Mouse (Mus musculus): ENCODE measurements at regions not wholly inside any gene's neighbourhood (a gene's known extent, or its start where the extent isn't known, plus 50 kb on each side); places are given as distances from the start of the nearest gene placed in this dataset.

DNA sequence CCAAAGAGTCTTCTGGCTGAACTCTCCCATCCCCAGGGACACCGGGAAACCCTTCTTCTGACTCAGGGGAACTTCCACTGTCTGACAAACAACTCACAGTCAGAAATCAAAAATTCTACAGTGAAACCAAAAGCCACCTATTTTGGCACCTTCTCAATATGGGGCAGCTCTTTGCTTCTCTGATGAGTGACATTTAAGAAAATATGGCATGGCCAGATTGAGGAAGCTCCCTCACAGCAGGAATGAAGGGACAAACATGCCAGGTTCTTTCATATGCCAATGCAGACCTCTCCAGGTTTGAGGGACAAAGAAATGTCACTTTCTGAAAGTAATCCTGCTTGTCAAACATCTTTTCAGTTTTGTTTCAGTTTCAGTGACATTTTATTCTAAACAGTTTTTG is 615.8 kb upstream of the Gm21961 start:
- H3K9ac ChIP-seq (ENCODE audit: insufficient read depth, low read depth, low read length, poor library complexity, severe bottlenecking) = no peak overlapping the region
- no peaks in the 10 kb centered on the region for H3K36me3 ChIP-seq (ENCODE audit: control insufficient read depth, insufficient read depth, low read length, poor library complexity, severe bottlenecking)
- no peak overlapping the region for H3K4me3 ChIP-seq (ENCODE audit: insufficient read depth in 1 of 2, low read depth in 1 of 2, low read length in 2 of 2, poor library complexity in 1 of 2, severe bottlenecking in 1 of 2)
- DNase-seq (ENCODE audit: low read depth, low spot score) = no peak
- H3K9me3 ChIP-seq (ENCODE audit: control insufficient read depth, insufficient read depth, low read depth, low read length) = no peaks in the 10 kb centered on the region
- in situ Hi-C loops (cut with MboI; ENCODE audit: low sequenced_read_pairs in 2 of 2, unreplicated experiment in 2 of 2) = no loop called here
- TF ChIP-seq ZNF384 (IDR thresholded peaks at IDR 0.05; ENCODE audit: low read depth, low read length) = no peak
- no peak for TF ChIP-seq HCFC1 (IDR thresholded peaks at IDR 0.05; ENCODE audit: borderline replicate concordance, insufficient read depth, low read length)
- TF ChIP-seq MAFK (IDR thresholded peaks at IDR 0.05; ENCODE audit: insufficient read depth, low read depth, low read length) = no peak
- H3K4me1 ChIP-seq (ENCODE audit: control insufficient read depth in 2 of 2, insufficient read depth in 2 of 2, low read length in 2 of 2, poor library complexity in 1 of 2) = no peaks in the 10 kb centered on the region
- no peak overlapping the region for H3K27ac ChIP-seq (ENCODE audit: insufficient read depth, low read depth, low read length, poor library complexity, severe bottlenecking)

GRCm38 (mm10) chr15:65592718-65593477 is 578.2 kb upstream of the Gm21961 start:
- Histone ChIP-seq H3K4me1 (ENCODE audit: control insufficient read depth in 2 of 2, insufficient read depth in 2 of 2, low read length in 2 of 2, poor library complexity in 1 of 2) (no peaks in the 10 kb centered on the region), H3K4me3 (ENCODE audit: insufficient read depth in 1 of 2, low read depth in 1 of 2, low read length in 2 of 2, poor library complexity in 1 of 2, severe bottlenecking in 1 of 2) (no peak overlapping the region), H3K27ac (ENCODE audit: insufficient read depth, low read depth, low read length, poor library complexity, severe bottlenecking) (no peak overlapping the region), H3K9ac (ENCODE audit: insufficient read depth, low read depth, low read length, poor library complexity, severe bottlenecking) (no peak overlapping the region), H3K36me3 (ENCODE audit: control insufficient read depth, insufficient read depth, low read length, poor library complexity, severe bottlenecking) (no peaks in the 10 kb centered on the region), H3K9me3 (ENCODE audit: control insufficient read depth, insufficient read depth, low read depth, low read length) (no peaks in the 10 kb centered on the region)
- TF ChIP-seq HCFC1 (IDR thresholded peaks at IDR 0.05; ENCODE audit: borderline replicate concordance, insufficient read depth, low read length) (no peak), MAFK (IDR thresholded peaks at IDR 0.05; ENCODE audit: insufficient read depth, low read depth, low read length) (no peak), ZNF384 (IDR thresholded peaks at IDR 0.05; ENCODE audit: low read depth, low read length) (no peak), CHD2 (IDR thresholded peaks at IDR 0.05; ENCODE audit: low read depth, low read length) (no peak), ZC3H11A (IDR thresholded peaks at IDR 0.05; ENCODE audit: borderline replicate concordance, low read depth, low read length) (no peak)
- in situ Hi-C loops (cut with MboI; ENCODE audit: low sequenced_read_pairs in 2 of 2, unreplicated experiment in 2 of 2) = no loop called here
- no peak for DNase-seq (ENCODE audit: low read depth, low spot score)

GRCm38 (mm10) chr15:65585566-65585965 is 570.9 kb upstream of the Gm21961 start:
- Histone ChIP-seq H3K9me3 (ENCODE audit: control insufficient read depth, insufficient read depth, low read depth, low read length) (no peaks in the 10 kb centered on the region), H3K9ac (ENCODE audit: insufficient read depth, low read depth, low read length, poor library complexity, severe bottlenecking) (no peak overlapping the region), H3K36me3 (ENCODE audit: control insufficient read depth, insufficient read depth, low read length, poor library complexity, severe bottlenecking) (no peaks in the 10 kb centered on the region), H3K4me1 (ENCODE audit: control insufficient read depth in 2 of 2, insufficient read depth in 2 of 2, low read length in 2 of 2, poor library complexity in 1 of 2) (no peaks in the 10 kb centered on the region), H3K4me3 (ENCODE audit: insufficient read depth in 1 of 2, low read depth in 1 of 2, low read length in 2 of 2, poor library complexity in 1 of 2, severe bottlenecking in 1 of 2) (no peak overlapping the region), H3K27ac (ENCODE audit: insufficient read depth, low read depth, low read length, poor library complexity, severe bottlenecking) (no peak overlapping the region)
- in situ Hi-C loops (cut with MboI; ENCODE audit: low sequenced_read_pairs in 2 of 2, unreplicated experiment in 2 of 2) = no loop called here
- no peak for DNase-seq (ENCODE audit: low read depth, low spot score)
- TF ChIP-seq MAFK (IDR thresholded peaks at IDR 0.05; ENCODE audit: insufficient read depth, low read depth, low read length) (no peak), ZC3H11A (IDR thresholded peaks at IDR 0.05; ENCODE audit: borderline replicate concordance, low read depth, low read length) (no peak), ZNF384 (IDR thresholded peaks at IDR 0.05; ENCODE audit: low read depth, low read length) (no peak)

- Histone ChIP-seq H3K4me1 (ENCODE audit: control insufficient read depth in 2 of 2, insufficient read depth in 2 of 2, low read length in 2 of 2, poor library complexity in 1 of 2) (no peaks in the 10 kb centered on the region), H3K27ac (ENCODE audit: insufficient read depth, low read depth, low read length, poor library complexity, severe bottlenecking) (no peak overlapping the region), H3K9me3 (ENCODE audit: control insufficient read depth, insufficient read depth, low read depth, low read length) (no peaks in the 10 kb centered on the region), H3K9ac (ENCODE audit: insufficient read depth, low read depth, low read length, poor library complexity, severe bottlenecking) (no peak overlapping the region), H3K4me3 (ENCODE audit: insufficient read depth in 1 of 2, low read depth in 1 of 2, low read length in 2 of 2, poor library complexity in 1 of 2, severe bottlenecking in 1 of 2) (no peak overlapping the region), H3K36me3 (ENCODE audit: control insufficient read depth, insufficient read depth, low read length, poor library complexity, severe bottlenecking) (no peaks in the 10 kb centered on the region)
- no peak for DNase-seq (ENCODE audit: low read depth, low spot score)
- in situ Hi-C loops (cut with MboI; ENCODE audit: low sequenced_read_pairs in 2 of 2, unreplicated experiment in 2 of 2) = no loop called here
- TF ChIP-seq ZC3H11A (IDR thresholded peaks at IDR 0.05; ENCODE audit: borderline replicate concordance, low read depth, low read length) (no peak), MAFK (IDR thresholded peaks at IDR 0.05; ENCODE audit: insufficient read depth, low read depth, low read length) (no peak), CHD2 (IDR thresholded peaks at IDR 0.05; ENCODE audit: low read depth, low read length) (no peak), ZNF384 (IDR thresholded peaks at IDR 0.05; ENCODE audit: low read depth, low read length) (no peak), HCFC1 (IDR thresholded peaks at IDR 0.05; ENCODE audit: borderline replicate concordance, insufficient read depth, low read length) (no peak)
Observed at GRCm38 (mm10) chr15:65579353-65579752, 564.6 kb upstream of the Gm21961 start.

GRCm38 (mm10) chr15:65567931-65568330 is 553.2 kb upstream of the Gm21961 start:
- no peak overlapping the region for H3K4me3 ChIP-seq (ENCODE audit: insufficient read depth in 1 of 2, low read depth in 1 of 2, low read length in 2 of 2, poor library complexity in 1 of 2, severe bottlenecking in 1 of 2)
- H3K27ac ChIP-seq (ENCODE audit: insufficient read depth, low read depth, low read length, poor library complexity, severe bottlenecking) = no peak overlapping the region
- TF ChIP-seq CHD2 (IDR thresholded peaks at IDR 0.05; ENCODE audit: low read depth, low read length) = no peak
- TF ChIP-seq HCFC1 (IDR thresholded peaks at IDR 0.05; ENCODE audit: borderline replicate concordance, insufficient read depth, low read length) = no peak
- TF ChIP-seq ZNF384 (IDR thresholded peaks at IDR 0.05; ENCODE audit: low read depth, low read length) = no peak
- TF ChIP-seq MAFK (IDR thresholded peaks at IDR 0.05; ENCODE audit: insufficient read depth, low read depth, low read length) = no peak
- no peak for TF ChIP-seq ZC3H11A (IDR thresholded peaks at IDR 0.05; ENCODE audit: borderline replicate concordance, low read depth, low read length)
- no peak overlapping the region for H3K9ac ChIP-seq (ENCODE audit: insufficient read depth, low read depth, low read length, poor library complexity, severe bottlenecking)
- H3K9me3 ChIP-seq (ENCODE audit: control insufficient read depth, insufficient read depth, low read depth, low read length) = no peaks in the 10 kb centered on the region
- in situ Hi-C loops (cut with MboI; ENCODE audit: low sequenced_read_pairs in 2 of 2, unreplicated experiment in 2 of 2) = no loop called here
- H3K36me3 ChIP-seq (ENCODE audit: control insufficient read depth, insufficient read depth, low read length, poor library complexity, severe bottlenecking) = no peaks in the 10 kb centered on the region
- no peaks in the 10 kb centered on the region for H3K4me1 ChIP-seq (ENCODE audit: control insufficient read depth in 2 of 2, insufficient read depth in 2 of 2, low read length in 2 of 2, poor library complexity in 1 of 2)
- no peak for DNase-seq (ENCODE audit: low read depth, low spot score)

Data from ES-E14 (cell line).